Mouse (Mus musculus): ENCODE measurements around the gene Ybx3.

The Ybx3 gene

DNA sequence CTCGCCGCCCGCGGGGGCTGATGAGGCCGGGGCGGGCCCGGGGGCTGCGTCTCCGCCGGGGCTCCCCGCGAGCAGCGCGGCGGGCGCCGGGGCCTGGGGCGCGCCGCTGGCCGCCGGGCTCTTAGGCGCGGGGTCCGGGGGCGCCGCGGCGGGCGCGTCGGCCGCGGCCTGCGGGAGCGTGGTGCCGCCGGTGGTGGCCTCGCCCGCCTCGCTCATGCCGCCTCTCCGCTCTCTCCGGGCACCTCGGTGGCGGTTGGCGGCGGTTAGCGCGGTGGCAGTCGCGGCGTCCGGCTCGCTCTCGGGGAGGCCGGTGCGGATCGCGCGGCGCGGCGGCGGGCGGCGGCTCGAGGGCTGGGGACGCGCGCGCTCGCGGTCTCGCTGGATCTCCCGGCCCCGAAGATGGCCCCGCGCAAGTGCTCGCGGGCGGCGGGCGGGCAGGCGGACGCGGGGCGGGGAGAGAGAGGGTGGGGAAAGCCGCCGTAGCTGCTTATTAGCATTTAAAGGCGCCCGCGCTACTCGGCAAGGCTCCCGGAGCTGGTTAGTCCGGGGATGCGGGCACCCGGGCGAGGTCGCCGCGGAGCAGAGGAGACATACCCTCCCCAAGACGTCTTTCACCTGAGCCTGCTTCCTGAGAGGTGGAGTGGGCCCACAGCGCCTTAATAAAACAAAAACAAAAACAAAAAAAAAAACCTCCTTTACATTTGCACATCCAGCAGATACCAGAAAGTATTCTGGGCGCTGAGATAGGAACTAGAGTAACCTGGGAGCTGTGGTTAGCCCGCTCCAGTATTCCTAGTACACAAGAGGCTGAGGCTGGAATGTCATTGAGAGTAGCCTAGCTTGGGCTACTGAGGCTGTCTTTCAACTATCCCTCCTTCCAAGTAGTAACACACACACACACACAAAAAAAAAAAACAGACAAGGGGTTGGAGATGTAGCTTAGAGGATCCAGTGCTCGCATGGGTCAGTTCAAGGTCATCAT, at the start of gene Ybx3:
TSS of gene Ybx3 (minus strand) at position 437 of the 982 bp plus-strand sequence.
- DNase-seq (ENCODE audit: low spot score in 2 of 2) = peak; percentile 70 to 86

DNA sequence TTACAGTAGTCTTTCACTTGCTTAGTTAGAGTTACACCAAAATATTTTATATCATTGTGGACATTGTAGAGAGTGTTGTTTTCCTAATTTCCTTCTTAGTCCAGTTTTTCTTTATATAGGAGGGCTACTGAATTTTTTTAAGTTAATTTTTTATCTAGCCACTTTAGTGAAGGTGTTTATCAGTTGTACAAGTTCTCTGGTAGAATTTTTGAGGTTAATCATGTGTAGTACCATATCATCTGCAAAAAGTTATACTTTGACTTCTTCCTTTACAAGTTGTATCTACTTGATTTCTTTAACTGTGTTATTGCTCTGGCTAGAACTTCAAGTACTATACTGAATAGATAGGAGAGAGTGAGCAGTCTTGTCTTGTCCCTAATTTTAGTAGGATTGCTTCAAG, 48.4 kb upstream of the Ybx3 start:
- no peak for DNase-seq (ENCODE audit: low spot score in 2 of 2)

DNA sequence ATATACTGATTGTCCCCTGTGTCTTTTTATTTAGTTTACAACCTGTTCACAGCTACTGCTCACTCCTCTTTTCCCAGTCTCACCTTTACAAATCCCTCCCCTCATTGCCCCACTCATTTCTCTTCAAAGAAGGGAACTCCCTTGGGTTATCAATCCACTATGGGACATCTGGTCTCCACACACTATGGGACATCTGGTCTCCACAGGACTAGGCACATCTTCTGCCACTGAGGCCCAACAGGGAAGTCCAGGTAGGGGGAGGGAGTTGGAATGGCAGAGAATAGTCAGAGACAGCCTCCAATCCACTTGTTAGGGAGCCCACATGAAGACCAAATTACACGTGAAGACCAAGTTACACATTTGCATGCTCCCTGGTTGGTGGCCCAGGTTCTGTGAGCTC, 45.8 kb upstream of the Ybx3 start:
- DNase-seq (ENCODE audit: low spot score in 2 of 2) = no peak

DNA sequence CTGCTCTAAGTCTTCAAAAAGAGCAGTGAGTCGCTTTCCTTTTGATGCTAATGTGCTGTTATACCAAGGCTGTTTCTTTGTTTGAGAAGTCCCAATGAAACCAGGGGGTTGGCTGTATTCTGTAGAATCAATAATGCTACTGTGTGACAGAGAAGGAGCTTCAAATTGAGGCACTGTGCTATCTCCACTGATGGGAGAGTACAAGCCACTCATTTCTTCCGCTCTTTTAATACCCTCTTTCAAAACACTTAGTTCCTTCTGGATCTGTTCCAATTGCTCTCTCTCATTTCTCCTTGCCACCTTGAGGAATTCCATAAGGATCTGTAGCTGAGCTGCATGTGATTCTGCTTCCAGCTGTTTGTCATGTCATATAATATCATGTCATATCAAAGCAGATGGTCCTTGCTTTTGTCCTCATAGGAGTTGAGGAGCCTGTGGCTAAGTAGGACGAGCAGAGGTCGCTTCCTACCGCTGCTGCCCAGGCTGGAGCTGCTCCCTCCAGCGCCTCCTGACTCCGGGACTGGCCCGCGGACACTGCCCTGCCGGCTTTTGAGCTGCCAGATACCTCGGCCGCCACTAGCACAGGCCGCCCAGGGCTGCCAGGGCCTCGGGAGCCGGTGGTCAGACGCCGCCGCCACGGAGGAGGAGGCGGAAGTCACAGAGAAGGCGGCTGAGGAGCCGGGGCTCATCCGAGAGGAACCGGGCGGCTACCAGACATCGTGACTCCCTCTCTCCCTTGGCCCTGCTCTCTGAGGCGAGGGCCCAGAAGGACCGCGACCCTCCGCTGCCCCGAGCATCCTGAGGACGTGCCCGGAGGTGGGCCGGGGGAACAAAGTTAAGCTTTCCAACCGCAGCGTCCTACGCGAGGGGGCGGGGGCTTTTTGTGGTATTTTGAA, 45.1 kb upstream of the Ybx3 start:
- no peak for DNase-seq (ENCODE audit: low spot score in 2 of 2)

DNA sequence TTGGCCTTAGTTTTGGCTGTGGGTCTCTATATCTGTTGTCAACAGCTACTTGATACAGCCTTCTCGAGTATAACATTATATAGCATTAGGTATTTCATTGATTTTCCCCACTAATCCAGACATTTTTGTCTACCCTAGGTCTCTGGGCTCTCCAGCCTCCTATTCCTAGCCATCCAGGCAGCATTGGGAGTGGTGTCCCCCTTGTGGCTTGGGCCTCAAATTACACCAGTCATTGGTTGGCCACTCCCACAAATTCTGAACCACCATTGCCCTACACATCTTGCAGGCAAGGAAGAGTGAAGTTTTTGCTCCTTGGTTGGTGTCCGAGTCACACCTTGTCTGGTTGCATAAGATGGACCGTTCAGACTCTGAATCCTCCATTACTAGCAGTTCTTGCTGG, 33.3 kb upstream of the Ybx3 start:
- no peak for DNase-seq (ENCODE audit: low spot score in 2 of 2)

DNA sequence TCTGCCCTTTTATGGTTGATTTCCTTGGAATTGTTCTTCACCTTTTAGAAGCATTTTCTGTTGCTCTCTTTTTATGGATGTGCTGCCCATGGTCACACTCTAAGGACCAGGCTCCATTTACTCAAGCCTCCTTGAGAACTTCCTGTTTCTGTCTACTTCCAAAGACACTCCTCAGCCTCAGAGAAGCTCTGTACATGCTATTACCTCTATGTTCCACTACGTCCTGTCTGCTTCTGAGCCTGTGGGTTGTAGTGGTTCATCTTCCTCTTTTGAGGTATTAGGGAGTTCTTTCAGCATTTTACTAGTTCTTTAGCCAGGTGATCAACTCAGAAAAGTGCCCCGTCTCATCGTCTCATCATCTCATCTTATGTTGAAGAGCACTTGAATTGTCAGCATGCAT, 31.3 kb upstream of the Ybx3 start:
- DNase-seq (ENCODE audit: low spot score in 2 of 2) = no peak

DNA sequence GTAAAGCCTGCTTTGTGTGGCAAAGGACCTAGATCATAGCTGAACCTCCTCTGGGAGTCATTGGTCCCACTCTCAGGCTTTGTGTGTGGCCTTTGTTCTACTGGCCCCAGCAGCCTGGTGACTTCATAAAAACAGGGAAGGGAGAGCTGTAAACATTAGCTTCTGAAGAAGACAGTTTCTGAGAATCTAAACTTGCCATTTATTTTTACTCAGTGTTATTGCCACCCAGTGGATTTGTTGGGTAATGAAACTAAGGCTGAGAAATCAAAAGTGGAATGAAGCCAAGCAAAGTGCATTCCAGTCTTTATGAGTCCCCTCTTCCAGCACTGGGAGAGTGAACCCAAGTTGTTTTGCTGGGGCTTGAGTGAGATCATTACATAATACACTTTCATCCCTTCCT, 30.5 kb upstream of the Ybx3 start:
- no peak for DNase-seq (ENCODE audit: low spot score in 2 of 2)

DNA sequence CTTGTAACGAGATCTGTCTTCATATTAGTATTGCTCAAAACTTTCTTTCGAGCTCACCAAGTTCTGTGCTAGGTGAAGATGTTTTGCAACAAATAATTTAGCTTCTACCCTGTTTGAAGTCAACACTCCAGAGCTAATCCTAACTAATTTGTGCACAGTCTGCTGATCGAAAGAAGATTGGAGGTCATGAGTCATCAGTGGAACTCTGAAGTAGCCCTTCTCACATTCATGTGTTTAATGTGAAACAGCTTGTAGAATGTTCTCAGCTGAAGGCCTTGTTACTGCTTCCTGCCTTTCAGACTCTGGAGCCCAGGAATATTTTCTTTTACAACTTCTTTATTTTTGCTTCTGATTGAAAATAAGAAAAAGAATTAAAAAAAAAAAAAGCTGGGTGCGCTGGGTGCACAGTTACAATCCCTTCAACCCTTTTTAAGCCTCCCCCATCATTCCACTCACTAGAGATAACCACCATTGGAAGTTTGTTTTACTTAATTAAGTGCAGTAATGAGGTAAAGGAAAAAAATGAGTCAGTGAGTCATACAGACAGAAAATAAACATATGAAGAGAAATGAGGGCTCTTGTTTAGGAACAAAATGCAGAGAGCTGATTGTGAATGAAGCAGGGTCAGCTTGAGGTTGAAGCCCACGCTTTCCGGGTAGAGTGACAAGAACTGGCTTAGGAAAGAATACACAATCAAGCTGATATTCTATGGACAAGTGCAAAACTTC, 23.0 kb upstream of the Ybx3 start:
- DNase-seq (ENCODE audit: low spot score in 2 of 2) = no peak

DNA sequence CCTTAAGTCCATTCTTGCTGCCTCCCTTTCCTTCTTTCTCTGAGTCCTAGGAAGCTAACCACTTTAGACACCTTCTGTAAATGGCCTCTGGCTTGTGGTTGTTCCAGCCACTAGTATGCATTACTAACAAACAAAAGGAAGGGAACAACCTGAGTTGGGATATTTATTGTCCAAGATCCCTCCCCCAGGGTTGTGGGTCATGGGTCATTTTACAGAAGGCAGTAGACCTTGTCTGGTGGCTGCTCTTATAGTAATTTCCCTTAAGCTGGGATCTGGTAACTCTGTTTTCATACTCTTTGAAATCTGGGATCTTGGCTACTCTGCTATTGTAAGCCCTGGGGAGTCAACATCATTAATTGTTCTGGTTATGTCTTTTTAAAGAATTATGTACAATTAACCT, 18.7 kb upstream of the Ybx3 start:
- DNase-seq (ENCODE audit: low spot score in 2 of 2) = no peak

DNA sequence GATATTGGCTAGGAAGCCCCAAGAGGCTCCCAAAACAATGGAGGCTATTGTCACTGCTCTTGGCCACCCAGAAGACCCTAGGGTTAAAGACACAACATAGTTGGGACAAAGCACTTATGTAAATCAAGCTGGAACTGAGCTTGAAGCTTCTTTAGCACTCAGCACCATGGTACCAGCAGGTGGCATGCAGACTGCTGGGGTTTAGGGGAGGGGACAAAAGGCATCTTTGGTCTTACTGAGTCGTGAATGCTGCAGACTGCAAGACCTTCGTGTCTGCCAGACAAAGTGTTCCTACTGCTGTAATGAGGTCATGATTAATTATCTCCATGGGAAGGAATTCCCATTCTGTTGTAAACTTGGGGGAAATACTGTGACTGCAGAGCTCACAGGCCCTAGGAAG, 17.6 kb upstream of the Ybx3 start:
- DNase-seq (ENCODE audit: low spot score in 2 of 2) = no peak

DNA sequence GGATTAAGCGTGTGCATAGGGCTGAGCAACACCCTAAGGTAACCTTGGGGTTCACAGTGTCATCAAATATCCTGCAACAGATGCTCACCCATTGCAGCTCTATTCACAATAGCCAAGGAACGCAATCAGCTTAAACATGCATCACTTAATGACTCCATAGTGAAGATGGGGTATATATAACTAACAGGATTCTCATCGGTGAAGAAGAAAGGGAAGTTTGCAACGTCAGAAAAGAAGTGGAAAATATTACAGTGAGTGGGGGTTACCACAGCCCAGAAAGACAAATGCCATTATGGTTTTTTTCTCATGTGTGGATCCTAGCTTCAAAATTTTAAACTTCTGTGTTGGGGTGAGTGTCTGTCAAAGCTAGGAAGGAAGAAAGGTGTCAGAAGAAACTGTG, 16.9 kb upstream of the Ybx3 start:
- no peak for DNase-seq (ENCODE audit: low spot score in 2 of 2)

DNA sequence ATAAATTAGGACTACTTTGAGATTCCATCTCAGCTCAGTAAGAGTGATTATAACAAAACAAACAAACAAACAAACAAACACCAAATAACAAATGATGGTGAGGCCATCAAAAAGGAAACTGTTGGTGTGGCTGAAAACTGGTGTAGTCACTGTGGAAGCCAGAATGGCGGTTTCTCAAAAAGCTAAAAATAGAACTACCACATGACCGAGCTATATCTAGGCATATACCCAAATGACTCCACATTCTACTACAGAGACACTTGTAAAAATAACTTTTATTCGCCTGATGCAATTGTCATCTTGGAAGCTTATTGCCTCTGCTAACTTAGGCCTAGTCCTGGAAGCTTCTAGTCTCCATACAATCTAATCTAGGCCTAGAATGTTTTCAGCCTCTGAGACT, 16.0 kb upstream of the Ybx3 start:
- no peak for DNase-seq (ENCODE audit: low spot score in 2 of 2)

DNA sequence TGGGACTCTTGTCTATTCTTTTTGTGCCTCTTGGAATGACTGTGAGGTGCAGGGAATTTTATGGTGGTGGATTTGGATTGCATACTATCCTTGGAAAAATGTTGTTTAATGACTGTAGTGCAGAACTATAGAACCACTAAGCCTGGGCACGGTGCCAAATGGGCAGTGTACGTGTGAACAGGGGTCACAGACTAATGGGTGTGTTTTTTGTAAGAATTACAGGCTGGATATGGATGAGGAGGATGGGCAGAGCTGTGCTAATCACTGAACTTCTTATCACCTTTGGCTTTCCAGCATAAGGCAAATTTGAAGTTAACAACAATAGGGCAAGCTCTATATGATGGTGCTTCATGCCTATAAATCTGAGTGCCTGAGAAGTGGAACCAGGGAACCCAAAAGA, 14.8 kb upstream of the Ybx3 start:
- no peak for DNase-seq (ENCODE audit: low spot score in 2 of 2)

DNA sequence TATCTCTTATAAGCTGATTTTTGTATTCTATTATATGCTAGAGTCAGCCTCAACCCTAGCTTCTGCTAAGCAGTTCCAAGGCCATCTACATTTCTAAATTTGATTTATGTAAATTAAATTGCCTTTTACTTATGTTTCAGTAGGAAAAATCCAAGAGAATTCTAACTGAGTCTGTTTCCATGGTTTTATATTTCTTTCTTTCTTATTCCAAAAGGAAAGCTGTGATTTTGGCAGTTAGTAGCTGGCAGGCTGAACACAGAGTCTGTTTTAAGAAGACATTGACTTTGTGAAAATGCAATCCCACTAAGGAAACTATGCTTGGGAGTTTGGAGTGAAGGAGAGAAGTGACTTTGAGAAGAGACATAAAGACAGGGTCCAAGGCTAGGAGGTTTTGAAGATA, 14.3 kb upstream of the Ybx3 start:
- DNase-seq (ENCODE audit: low spot score in 2 of 2) = no peak

DNA sequence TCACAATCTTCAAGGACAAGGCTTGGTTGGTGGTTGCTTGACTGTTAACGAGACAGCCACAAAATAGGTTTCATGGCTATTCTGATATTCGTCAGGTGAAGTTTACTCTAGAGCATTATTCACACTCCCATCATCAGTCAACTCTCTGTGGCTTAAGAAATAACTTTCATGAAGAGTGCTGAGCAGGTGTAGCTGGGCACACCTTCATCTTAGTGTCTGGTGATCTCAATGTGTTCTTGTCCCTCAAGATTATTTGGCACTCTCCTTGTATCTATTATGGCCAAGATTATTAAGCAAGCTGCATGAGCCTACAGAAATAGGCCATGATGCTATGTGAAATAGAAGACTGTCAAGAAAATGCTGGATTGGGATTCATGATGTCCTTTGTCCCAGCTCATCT, 13.0 kb upstream of the Ybx3 start:
- no peak for DNase-seq (ENCODE audit: low spot score in 2 of 2)

DNA sequence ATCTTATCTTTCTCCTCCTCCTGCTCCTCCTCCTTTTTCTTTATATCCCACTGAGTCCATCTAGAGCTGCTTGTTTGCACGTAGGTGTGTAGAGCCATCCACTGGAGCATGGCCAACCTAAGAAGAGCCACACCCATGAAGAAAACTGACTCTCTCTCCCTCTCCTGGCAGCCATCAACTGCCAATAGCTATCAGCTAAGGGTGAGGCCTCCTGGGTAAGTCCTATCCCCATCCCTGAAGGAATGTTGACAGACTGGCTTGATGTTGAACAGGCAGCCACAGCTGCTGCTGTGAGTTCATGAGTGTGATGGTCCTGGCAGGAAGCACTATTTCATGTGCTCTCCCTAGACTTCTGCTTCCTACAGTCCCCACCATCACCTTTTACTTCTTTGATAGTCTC, 8.4 kb upstream of the Ybx3 start:
- DNase-seq (ENCODE audit: low spot score in 2 of 2) = no peak

DNA sequence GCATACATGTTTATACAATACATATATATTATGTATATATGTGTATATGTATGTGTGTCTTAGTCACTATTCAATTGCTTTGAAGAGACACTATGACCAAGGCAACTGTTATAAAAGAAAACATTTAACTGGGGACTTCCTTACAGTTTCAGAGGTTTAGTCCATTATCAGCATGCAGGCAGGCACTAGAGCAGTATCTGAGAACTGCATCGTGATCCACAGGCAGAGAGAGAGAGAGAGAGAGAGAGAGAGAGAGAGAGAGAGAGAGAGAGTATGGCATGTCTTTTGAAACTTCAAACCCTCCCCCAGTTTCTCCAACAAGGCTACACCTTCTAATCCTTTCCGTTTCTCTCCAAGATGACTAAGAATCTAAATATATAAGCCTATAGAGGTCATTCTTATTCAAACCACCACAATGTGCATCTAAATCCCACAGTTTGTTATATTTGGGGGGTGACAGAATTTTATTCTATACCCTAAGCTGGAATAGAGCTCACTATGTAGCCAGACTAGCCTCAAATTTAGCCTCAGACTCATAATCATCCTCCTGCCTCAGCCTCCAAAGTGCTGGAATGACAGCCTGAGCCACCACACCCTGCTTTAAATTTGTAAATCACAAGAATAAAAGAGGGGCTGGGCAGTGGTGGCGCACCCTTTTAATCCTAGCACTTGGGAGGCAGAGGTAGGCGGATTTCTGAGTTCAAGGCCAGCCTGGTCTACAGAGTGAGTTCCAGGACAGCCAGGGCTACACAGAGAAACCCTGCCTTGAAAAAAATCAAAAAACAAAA, 5.8 kb upstream of the Ybx3 start:
- DNase-seq (ENCODE audit: low spot score in 2 of 2) = no peak

DNA sequence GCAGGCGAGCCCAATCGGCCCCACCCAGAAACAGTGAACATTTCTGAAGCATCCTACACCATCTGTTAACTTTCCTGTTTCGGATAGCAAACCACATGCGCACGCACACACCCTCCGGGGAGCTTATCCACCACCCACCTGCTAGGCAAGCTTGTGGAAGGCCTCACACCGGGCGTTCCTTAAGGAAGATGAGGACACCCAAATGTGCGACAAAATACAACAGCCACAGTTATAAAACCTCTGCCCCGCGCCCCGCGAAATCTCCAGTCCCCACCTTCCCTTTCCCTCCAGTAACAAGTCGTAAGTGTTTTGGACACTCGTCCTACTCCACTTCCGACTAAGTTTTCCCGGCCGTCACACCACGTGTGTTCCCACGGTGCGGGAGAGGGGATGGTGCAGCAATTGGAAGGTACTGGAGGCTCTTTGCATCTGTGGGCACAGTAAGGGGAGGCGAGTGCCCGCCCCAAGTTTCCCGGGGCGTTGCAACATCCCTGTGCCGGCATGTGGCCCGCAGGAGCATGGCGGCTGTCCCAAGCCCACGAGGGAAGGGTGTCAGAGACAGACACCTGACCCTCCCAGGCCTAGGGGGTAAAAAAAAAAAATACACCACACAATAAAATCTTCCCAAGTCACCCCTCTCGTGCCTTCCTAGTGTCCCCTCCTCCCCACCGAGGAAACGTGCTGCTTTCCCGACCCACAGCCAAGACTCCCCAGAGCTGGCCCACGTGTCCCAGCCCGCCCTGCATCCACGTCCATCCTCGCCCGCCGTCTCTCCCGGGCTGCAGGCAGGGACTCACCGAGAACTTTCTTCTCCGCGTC, 846 bp downstream of the Ybx3 start:
- DNase-seq (ENCODE audit: low spot score in 2 of 2) = peak; percentile 55 to 59

DNA sequence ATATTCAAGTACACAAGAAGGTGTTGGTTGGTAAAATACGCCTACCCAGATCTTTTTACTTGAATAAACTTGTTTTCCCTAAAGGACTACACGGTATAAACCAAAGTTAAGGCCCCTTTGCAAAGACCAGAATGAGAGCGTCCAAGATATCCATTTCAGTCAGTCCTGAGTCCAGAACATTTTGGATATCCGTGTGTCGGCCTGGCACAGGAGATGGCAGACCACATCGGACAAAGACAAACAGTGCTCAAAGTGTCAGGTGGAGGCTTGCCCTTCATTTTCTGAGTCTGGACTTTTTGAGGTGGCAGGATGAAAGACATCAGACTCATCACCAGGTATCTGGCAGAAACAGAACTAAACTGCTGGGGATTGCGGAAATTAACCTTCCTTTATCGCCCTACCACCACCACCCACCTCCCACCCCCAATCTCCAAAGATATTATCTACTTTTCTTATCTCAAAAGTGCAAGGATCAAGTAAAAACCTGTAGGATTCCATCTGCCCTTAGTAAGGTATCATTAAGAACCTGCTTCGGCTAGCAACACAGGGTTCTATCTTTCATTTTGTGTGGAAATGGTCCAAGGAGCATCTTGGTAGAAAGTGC, 1.8 kb downstream of the Ybx3 start:
- no peak for DNase-seq (ENCODE audit: low spot score in 2 of 2)

DNA sequence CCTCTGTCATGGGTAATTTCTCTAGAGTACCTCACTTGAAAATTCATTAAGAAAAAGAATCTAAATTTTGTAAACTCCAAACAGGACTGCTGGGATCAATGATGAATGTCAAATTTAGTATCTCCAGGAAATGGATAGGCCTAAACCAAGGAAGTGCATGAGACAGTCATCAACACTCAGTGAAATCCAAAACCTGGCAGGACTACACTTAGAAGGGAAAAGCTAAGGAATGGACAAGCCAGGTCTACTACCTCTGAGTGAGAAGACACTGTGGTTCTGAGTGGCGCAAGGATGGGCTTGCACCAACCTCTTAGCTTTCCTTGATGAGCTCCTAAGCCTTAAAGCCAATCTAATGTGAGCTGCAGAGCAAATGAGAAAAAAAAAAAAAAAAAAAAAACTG, 2.8 kb downstream of the Ybx3 start:
- no peak for DNase-seq (ENCODE audit: low spot score in 2 of 2)
